Mouse (Mus musculus): Measurements from ENCODE around the gene Madd.

Madd gene

GRCm38 (mm10) chr2:91183711-91184405 is at the start of gene Madd:
Madd (minus strand) TSS chr2:91183837.
- DNase-seq (ENCODE audit: low spot score in 2 of 2): no peak

GRCm38 (mm10) chr2:91229735-91230134 is 46.1 kb upstream of the Madd start:
- DNase-seq (ENCODE audit: low spot score in 2 of 2): no peak

DNA sequence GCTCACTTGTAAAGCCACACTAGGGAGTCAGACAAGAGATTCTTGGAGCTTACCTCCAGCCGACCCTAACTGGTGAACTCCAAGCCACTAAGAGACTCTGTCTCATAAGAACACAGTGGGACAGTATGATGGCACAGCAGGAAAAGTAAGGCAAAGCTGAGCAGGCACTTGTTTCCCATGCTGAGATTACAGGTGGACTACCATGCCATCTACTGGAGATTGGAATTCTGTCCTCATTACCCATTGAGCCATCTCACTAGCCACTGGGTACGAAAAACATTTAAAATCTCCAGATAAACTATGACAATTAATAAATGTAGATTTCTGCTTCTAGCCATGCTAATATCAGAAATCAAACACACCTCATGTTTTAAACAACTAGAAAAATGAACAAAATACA is 40.0 kb upstream of the Madd start:
- DNase-seq (ENCODE audit: low spot score in 2 of 2): no peak

DNA sequence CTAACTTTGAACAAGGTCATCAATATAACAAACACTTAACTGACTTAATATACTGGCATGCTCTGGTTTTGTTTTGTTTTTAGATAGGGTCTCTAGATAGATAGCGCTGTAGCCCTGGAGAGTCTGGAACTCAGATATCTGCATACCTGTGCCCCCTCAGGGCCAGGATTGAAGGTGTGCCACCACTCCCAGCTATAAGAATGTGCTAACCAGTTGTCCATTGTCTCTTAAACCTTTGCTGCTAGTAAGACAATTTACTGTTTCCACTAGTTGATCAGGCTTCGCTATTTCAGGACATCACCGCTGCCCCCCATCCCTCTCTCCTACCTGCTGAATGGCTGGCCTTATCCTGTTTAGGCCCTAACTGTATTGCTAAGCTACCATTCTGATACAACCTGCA is 36.9 kb upstream of the Madd start:
- DNase-seq (ENCODE audit: low spot score in 2 of 2): no peak

DNA sequence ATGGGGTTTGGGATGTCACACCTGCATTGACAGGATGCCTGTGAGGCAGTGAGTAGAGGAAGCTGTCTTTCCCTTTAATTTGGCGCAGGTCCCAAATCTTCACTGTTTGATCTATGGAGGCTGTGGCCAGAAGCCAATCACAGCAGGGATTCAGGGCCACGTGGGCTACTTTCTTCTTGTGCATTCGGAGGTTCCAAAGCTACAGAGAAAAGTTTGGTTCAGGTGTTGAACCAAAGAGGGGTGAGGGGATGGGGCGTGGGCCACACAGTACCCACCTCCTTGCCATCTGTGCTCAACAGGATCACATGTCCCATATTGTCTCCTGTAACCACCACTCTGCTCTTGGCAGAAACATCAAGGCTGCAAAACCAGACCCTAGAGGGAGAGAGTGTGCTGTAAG is 33.4 kb upstream of the Madd start:
- peak in 1 of 2 experiments; percentile 38 for DNase-seq (ENCODE audit: low spot score in 2 of 2)

- DNase-seq (ENCODE audit: low spot score in 2 of 2): no peak
Observed at GRCm38 (mm10) chr2:91213311-91213710, 29.7 kb upstream of the Madd start.

DNA sequence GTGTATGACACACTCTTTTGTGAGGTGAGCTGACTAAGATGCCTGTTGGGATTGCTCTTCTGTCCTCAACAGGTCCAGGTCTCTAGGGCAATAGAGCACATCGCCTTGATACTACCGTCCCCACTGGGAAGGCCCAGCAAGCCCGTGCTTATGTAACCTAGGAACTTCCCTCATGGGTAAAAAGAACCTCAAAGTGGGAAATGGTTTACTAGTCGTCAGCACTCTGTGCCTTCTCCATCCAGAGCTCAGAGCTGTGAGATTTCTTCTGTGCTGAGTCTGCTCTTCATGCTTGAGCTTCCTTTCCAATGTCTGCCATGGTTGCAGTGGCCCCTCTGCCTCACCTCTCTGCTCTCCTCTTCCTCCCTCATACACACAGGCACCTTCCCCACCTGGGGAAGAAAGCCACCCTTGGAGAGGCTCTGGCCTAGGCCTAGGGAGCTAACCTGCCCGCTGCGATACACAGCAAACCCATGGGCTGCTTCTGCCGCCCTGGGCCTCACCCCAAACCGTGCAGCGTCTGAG is 22.7 kb upstream of the Madd start:
- no peak for DNase-seq (ENCODE audit: low spot score in 2 of 2)

- no peak for DNase-seq (ENCODE audit: low spot score in 2 of 2)
Observed at GRCm38 (mm10) chr2:91202972-91203656, 19.5 kb upstream of the Madd start.

- DNase-seq (ENCODE audit: low spot score in 2 of 2): peak; percentile 90 to 97
Observed at GRCm38 (mm10) chr2:91202222-91202971, 18.8 kb upstream of the Madd start, which contains the start of the genes Nr1h3 and Acp2. Nr1h3 (minus strand) TSS chr2:91202834. Acp2 (plus strand) TSS chr2:91202885.

DNA sequence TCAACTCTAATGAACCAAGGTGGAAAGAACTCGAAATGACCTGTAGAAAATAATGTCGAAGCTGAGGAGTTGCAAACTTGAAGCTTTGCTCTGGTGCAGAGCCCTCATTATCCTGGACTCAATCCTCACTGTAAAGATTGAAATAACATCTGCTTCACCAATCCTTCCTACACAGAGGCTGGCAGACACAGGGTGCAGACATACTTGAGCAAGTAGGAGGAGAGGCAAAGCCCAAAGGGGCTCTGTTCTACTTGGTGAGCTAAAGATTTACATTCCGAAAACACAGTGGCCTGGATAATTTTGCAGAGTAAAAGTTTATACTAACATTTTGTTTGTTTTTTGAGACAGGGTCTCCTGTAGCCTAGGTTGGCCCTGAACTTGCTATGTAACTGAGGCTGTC is 15.3 kb upstream of the Madd start:
- DNase-seq (ENCODE audit: low spot score in 2 of 2): no peak

DNA sequence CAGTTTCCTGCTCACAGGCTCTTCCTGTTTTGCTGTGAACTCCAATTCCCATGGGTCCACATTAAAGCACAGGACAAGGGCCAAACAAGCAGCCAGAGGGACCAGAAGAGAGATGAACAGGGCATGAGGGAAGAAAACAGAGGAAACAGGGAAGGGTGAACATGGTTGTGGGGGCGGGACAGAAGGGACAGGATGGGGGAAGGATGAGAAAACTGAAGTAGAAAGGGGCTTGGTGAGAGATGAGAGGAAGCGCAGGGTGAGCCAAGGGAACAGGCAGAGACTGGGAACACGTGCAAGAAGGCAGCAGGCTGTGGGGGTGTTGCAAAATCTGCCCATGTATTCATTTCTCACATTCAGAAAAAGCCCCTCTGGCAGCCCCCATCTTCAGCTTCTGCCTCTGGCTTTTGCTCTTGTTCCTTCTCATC is 13.0 kb upstream of the Madd start:
- no peak for DNase-seq (ENCODE audit: low spot score in 2 of 2)

DNA sequence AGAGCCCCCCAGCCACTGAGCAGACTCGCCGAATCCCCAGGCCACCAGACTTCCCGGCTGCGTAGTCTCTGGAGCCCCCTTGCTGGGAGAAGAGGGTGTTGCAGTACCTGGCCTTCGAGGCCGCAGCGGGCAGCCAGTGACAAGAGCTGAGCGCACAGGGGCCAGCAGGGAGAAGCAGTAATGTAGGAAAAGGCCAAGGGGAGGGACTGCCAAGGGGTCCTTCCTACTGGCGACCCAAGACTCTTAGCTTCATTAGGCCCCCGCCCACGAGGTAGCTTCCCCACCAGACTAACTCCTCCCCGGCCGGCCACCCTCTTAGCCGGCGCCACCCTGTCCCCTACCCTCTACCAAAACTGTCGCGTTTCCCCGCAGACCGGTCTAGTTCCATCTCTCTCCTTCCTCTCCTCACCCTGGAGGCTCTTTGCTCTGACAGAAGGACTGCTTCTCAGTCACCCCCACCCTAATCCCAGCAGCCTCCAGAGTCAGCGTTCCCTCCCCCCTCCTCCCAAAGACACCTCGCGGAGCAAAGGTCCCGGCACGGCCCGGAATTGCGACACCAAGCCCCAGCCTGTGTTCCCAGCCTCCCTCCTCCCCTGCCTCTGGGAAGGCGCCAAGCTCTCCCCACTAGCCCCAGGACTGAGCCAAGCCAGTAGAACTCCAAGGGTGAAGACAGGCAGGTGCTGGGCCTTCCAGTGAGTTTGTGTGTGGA is 11.1 kb upstream of the Madd start:
- DNase-seq (ENCODE audit: low spot score in 2 of 2): peak in 1 of 2 experiments; percentile 39

DNA sequence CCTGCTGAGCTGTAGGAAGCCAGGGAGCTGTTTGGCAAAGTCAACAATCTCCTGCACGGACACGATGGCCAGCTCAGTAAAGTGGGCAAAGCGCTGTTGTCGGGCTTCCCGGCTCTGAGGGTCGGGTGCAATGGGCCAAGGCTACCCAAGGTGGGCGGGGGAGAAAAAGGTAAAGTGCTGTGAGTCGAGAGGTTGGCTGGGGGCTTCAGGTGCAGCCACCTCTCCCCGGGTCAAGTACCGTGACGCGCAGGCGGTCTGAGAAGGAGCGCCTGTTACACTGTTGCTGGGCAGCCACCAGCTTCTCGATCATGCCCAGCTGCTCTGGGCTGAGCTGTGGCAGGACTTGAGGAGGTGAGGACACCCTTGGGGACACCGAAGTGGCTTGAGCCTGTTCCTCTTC is 6.9 kb upstream of the Madd start:
- DNase-seq (ENCODE audit: low spot score in 2 of 2): no peak

GRCm38 (mm10) chr2:91187431-91187830 is 3.8 kb upstream of the Madd start:
- DNase-seq (ENCODE audit: low spot score in 2 of 2): no peak

DNA sequence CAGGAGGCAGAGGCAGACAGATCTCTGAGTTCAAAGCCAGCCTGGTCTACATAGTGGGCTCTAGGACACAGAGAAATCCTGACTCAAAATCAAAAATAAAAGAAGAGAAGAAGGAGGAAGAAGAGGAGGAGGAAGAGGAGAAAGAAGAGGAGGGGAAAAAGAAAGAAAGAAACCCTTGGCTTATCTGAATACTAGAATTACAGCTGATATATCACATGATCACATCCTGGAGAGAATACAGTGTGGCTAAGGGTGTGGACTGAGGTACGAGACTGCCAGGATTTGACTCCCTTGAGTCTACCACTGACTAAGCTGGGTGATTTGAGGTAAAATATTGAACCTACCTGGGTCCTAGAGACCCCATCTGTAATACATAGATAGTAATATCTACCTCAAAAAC is 2.6 kb upstream of the Madd start:
- no peak for DNase-seq (ENCODE audit: low spot score in 2 of 2)

DNA sequence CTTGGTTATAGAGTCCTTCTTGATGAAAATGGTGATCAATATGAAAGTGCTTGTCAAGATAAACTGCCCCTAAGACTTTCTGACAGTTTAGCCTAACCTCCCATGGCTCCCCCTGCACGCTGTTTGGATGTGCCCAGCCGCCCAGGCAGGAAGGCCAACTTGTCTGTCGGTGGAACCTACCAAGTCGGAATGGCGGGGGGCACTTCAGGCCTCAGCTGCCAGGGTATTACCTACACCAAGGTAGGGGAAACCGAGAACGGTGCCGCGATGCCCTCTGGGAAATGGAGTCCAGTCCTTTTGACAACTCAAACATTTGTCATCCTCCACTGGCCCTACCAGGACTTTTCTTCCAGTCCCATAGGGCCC is 506 bp downstream of the Madd start:
- peak; percentile 82 to 92 for DNase-seq (ENCODE audit: low spot score in 2 of 2)

DNA sequence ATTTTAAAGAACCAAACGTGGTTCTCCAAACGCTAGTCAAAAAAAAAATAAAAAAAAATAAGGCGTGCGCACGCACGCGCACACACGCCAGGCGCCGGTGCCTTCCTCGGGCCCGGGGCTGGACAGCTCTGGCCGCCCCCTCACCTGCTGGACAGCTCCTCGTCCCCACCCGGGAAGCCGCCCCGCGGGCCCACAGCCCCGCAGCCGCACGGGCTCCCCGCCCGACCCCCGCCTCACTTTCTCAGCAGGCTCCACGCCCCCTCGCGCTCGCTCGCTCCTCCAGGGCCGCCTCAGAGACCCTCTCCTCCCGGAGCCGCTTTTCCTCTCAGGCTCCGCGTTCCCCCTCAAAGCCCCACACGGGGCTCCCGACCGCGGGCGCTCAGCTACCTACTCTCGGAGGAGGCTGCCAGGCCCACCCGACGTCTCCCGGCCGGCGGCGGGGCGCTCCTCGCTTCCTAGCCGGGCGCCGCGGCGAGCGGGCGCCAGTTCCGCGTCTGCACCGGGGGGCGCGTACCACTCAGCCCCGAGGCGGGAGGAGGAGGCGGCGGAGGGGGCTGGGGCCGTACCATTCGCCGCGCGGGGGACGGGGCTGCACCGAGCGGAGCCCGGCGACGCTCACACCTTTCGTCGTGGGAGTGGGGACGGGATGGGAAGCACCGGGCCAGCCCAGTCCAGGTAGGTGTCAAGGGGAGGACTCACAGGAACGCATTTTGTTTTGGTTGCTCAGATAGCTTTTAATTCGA is 1.1 kb downstream of the Madd start:
- peak; percentile 73 to 85 for DNase-seq (ENCODE audit: low spot score in 2 of 2)

GRCm38 (mm10) chr2:91182016-91182404 is 1.6 kb downstream of the Madd start:
- DNase-seq (ENCODE audit: low spot score in 2 of 2): no peak

DNA sequence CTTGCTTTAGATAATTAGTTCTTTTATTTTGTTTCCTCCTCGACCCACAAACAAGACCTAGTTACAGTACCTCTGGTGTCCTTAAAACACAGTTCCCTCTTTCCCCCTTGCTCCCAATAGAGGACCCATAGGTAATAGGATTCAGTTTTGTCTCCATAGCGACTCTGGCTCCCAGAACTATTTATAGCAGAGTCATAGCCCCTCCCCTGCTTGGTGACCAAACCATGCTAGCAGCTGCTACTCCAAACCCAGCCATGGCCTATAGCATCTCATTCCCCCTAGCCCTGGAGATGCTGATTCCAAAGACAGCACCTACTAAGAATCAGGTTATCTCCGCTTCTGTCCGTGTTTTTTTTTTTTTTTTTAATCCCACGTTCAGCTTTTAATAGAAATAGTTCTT is 2.9 kb downstream of the Madd start:
- DNase-seq (ENCODE audit: low spot score in 2 of 2): no peak

GRCm38 (mm10) chr2:91179825-91180224 is 3.8 kb downstream of the Madd start:
- DNase-seq (ENCODE audit: low spot score in 2 of 2): no peak

DNA sequence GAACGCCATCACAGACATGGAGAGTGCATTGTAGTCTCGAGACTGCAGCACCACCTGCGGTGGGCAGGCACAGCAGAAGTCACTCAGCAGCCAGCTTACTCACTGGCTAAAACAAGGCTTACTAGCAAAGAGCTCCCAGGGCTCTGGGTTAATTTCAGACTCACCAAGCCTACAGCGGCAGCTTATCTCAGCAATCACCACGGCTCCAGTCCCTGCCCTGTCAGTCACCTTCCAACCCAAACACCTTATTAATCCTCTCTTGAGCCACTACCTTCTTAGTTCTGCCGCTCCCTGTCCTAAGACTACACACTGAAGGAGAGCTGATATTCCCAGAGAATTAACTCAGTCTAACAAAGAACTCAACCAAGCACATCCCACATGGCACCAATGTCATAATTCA is 7.4 kb downstream of the Madd start:
- DNase-seq (ENCODE audit: low spot score in 2 of 2): no peak
